Mouse (Mus musculus) heart, postnatal 0 days (tissue): ENCODE data around the gene Slc25a24.

Experiments used
- CTCF ChIP-seq: IDR thresholded peaks from 2 replicates; pipeline ENCODE4 v1.5.1; 2016; ENCODE audit warnings: antibody characterized with exemption, control low read depth, low read depth
- EP300 ChIP-seq: IDR thresholded peaks from 2 replicates; pipeline ENCODE4 v1.6.1; 2016; ENCODE audit warnings: antibody characterized with exemption, low read depth

DNA sequence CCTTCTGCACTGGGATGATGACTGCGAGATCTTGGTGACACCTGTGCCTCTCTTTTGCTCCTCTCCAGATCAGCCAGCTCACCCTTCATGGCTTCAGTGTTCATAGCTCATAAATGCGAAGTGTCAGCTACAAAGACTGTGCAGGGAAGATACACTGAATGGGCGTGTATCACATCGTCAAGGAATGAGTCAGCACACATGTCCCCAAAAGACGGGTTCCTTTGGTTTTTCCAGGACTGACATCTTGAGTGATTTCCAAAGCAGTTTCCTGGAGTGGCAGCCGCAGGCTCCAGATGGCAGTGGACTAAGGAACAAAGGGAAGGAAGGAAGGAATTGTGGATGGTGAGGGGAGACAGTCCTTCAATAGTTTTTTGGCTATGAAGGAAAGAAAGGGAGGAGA, 55.8 kb downstream of the Slc25a24 start:
- TF ChIP-seq CTCF (no peak), EP300 (no peak)
